Mouse (Mus musculus) heart, embryonic 16.5 days (tissue): Measurements from ENCODE around the gene Tmco1. TPM values are rescaled to one million over a fixed set of nuclear protein-coding genes. Genes with fewer than 3 reads are reported as not detected.

Experiments used
- ATAC-seq: fragments of 200-750 bp; cut with Nextera tagmentation; replicated peaks from 2 replicates; pipeline ENCODE4 v1.8.0; 2017; ENCODE audit warnings: moderate number of reproducible peaks; ENCODE audit not compliant: insufficient read depth, low FRiP score; ENCODE audit errors: extremely low read depth
- H3K27ac ChIP-seq: fragments of 300-500 bp; sonication (generic); 2 replicates; pipeline ENCODE4 v1.5.1; 2014; ENCODE audit warnings: mild to moderate bottlenecking, low read length, control low read depth, moderate library complexity
- H3K27me3 ChIP-seq: fragments of 300-500 bp; sonication (generic); 2 replicates; pipeline ENCODE4 v1.6.1; 2014; ENCODE audit warnings: low read length, mixed read lengths; ENCODE audit not compliant: control insufficient read depth, insufficient read depth
- H3K36me3 ChIP-seq: fragments of 300-500 bp; sonication (generic); 2 replicates; pipeline ENCODE4 v1.6.1; 2014; ENCODE audit not compliant: control insufficient read depth, insufficient read depth
- H3K4me1 ChIP-seq: fragments of 300-500 bp; sonication (generic); 2 replicates; pipeline ENCODE4 v1.6.1; 2014; ENCODE audit warnings: low read length, mixed read lengths; ENCODE audit not compliant: control insufficient read depth, insufficient read depth
- H3K4me2 ChIP-seq: fragments of 300-500 bp; sonication (generic); 2 replicates; pipeline ENCODE4 v1.6.1; 2014; ENCODE audit warnings: low read depth, mild to moderate bottlenecking, control low read depth, low read length
- H3K4me3 ChIP-seq: fragments of 300-500 bp; sonication (generic); 2 replicates; pipeline ENCODE4 v1.5.1; 2014; ENCODE audit warnings: mild to moderate bottlenecking, control low read depth, low read length
- H3K9ac ChIP-seq: fragments of 300-500 bp; sonication (generic); 2 replicates; pipeline ENCODE4 v1.6.1; 2014; ENCODE audit warnings: low read length, control low read depth
- H3K9me3 ChIP-seq: fragments of 300-500 bp; sonication (generic); replicated peaks from 2 replicates; pipeline ENCODE4 v1.6.1; 2016; ENCODE audit warnings: low read length; ENCODE audit not compliant: control insufficient read depth
- WGBS: fragments of 180-500 bp; shearing (Covaris S2); extraction: QIAGEN DNeasy Blood & Tissue Kit; methylation state at CpG from one replicate; pipeline ENCODE4 v1.1.7; 2014; 5-methylcytosine and 5-hydroxymethylcytosine counted together
- polyA plus RNA-seq: library from polyadenylated mRNA; unstranded; fragments of >200 nt; fragmentation: Nextera tagmentation; extraction: Ambion mirVana; gene quantifications from 2 replicates; pipeline ENCODE4 v1.2.1, GENCODE M21; 2015

Tmco1 gene
- polyA plus RNA-seq, 1 experiment from 2014 or later = 99.1 TPM

- H3K36me3 ChIP-seq = peaks cover 3% of the 10 kb centered on the region; the same call in 1 of the 2 replicates
- H3K9ac ChIP-seq = no peak overlapping the region
- peaks cover 8% of the 10 kb centered on the region for H3K4me1 ChIP-seq
- WGBS = 61% methylated on average over 5 of the region's 5 CpGs
- H3K27ac ChIP-seq = no peak overlapping the region
- H3K4me3 ChIP-seq = no peak overlapping the region
- no peaks in the 10 kb centered on the region for H3K27me3 ChIP-seq
- ATAC-seq = no peak
- H3K9me3 ChIP-seq = no peaks in the 10 kb centered on the region
- H3K4me2 ChIP-seq = no peak overlapping the region
These were observed 1.5 kb upstream of the Tmco1 start for GRCm38 (mm10) chr1:167306451-167307240.

DNA sequence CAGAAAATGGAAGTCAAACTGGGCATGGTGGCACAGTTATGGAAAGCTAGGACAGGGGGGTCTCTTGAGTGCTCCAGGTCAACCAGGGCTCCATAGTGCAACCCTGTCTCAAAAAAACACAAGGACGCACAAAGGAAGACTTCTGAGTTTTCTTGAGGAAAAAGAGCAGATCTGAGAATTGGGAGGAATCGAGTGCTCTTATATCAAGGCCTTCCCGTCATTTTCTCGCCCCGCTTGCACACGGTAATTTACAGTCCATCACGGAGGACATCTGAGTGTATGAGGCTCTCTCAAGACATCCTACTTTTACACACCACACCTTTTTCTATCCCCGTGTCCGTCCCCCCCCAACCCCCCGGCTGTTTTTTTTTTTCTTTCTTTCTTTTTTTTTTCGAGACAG is 504 bp upstream of the Tmco1 start:
- Histone ChIP-seq H3K9me3 (no peaks in the 10 kb centered on the region), H3K4me1 (peaks cover 8% of the 10 kb centered on the region), H3K27ac (no peak overlapping the region; the same call in 1 of the 2 replicates), H3K36me3 (peaks cover 3% of the 10 kb centered on the region; the same call in 1 of the 2 replicates), H3K4me2 (peak overlapping the region; percentile 75), H3K9ac (peak overlapping the region; percentile 99), H3K27me3 (no peaks in the 10 kb centered on the region), H3K4me3 (peak overlapping the region; percentile 89)
- 51% methylated on average over 11 of the region's 11 CpGs for WGBS
- no peak for ATAC-seq

DNA sequence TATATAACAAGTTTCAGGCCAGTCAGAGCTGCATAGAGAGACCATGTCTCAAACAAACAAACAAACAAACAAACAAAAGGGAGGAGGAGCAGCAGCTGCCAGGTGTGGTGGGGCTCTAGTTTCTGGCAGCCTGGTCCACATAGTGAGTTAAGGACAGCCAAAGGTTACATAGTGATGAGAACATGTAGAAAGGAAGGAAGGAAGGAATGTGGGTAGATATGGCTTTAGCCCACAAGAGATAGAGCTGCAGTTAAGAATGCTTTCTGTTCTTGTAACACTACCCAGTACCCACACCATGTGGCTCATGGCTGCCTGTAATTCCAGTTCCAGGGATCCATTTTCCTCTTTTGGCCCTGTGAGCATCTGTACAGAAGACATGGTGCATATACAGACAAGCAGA is 4.2 kb downstream of the Tmco1 start:
- no peak for ATAC-seq
- Histone ChIP-seq H3K27ac (no peak overlapping the region), H3K4me1 (peaks cover 8% of the 10 kb centered on the region), H3K9me3 (no peaks in the 10 kb centered on the region), H3K27me3 (no peaks in the 10 kb centered on the region), H3K36me3 (peaks cover 9% of the 10 kb centered on the region), H3K9ac (no peak overlapping the region), H3K4me2 (no peak overlapping the region), H3K4me3 (no peak overlapping the region)

- Histone ChIP-seq H3K27ac (no peak overlapping the region), H3K9me3 (no peaks in the 10 kb centered on the region), H3K4me3 (no peak overlapping the region), H3K4me2 (no peak overlapping the region), H3K36me3 (peaks cover 14% of the 10 kb centered on the region), H3K27me3 (no peaks in the 10 kb centered on the region), H3K4me1 (peaks cover 4% of the 10 kb centered on the region), H3K9ac (no peak overlapping the region)
- 85% methylated on average over 4 of the region's 4 CpGs for WGBS
- ATAC-seq = no peak
These were observed 5.0 kb downstream of the Tmco1 start for GRCm38 (mm10) chr1:167313220-167313619.

DNA sequence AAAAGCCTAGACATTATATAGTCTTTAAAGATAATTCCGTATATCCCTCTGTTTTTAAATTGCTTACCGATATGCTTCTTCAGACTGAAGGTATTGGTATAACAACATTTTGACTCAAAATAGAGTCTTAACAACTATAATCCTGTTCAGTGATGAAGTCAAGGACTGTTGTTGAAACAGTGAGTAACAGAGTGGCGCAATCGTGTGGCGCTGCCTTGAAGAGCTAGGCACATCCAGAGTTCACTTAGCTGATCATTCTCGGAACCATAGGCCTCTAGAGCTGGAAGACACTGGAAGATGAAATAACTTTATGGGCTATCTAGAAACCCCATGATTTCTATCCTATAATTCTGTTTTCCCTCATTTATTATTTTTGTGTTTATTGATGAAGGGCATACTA is 13.5 kb downstream of the Tmco1 start:
- Histone ChIP-seq H3K27me3 (no peaks in the 10 kb centered on the region), H3K4me1 (no peaks in the 10 kb centered on the region)
- 94% methylated on average over 6 of the region's 6 CpGs for WGBS

GRCm38 (mm10) chr1:167328776-167329175 is 20.6 kb downstream of the Tmco1 start:
- ATAC-seq = no peak
- no peak overlapping the region for H3K27ac ChIP-seq
- H3K4me1 ChIP-seq = no peaks in the 10 kb centered on the region
- H3K4me3 ChIP-seq = no peak overlapping the region
- no peaks in the 10 kb centered on the region for H3K9me3 ChIP-seq
- H3K36me3 ChIP-seq = peaks cover 24% of the 10 kb centered on the region
- no peak overlapping the region for H3K9ac ChIP-seq
- H3K4me2 ChIP-seq = no peak overlapping the region
- no peaks in the 10 kb centered on the region for H3K27me3 ChIP-seq
- WGBS = 83% methylated on average over 6 of the region's 6 CpGs

More for the DNA sequence above, 13.5 kb downstream of the Tmco1 start:
- Histone ChIP-seq H3K36me3 (peaks cover 56% of the 10 kb centered on the region), H3K9ac (no peak overlapping the region), H3K4me3 (no peak overlapping the region), H3K9me3 (no peaks in the 10 kb centered on the region), H3K4me2 (no peak overlapping the region), H3K27ac (no peak overlapping the region)
- no peak for ATAC-seq

- H3K27me3 ChIP-seq = no peaks in the 10 kb centered on the region
- peaks cover 19% of the 10 kb centered on the region for H3K36me3 ChIP-seq
- no peaks in the 10 kb centered on the region for H3K4me1 ChIP-seq
- 87% methylated on average over 8 of the region's 8 CpGs for WGBS
- no peak overlapping the region for H3K4me2 ChIP-seq
- ATAC-seq = no peak
- H3K4me3 ChIP-seq = no peak overlapping the region
- H3K9ac ChIP-seq = no peak overlapping the region
- no peaks in the 10 kb centered on the region for H3K9me3 ChIP-seq
- no peak overlapping the region for H3K27ac ChIP-seq
These were observed 22.9 kb downstream of the Tmco1 start for GRCm38 (mm10) chr1:167331106-167331505.

GRCm38 (mm10) chr1:167336398-167336797 is 28.2 kb downstream of the Tmco1 start:
- no peak overlapping the region for H3K4me3 ChIP-seq
- no peaks in the 10 kb centered on the region for H3K9me3 ChIP-seq
- H3K27me3 ChIP-seq = no peaks in the 10 kb centered on the region
- no peak overlapping the region for H3K9ac ChIP-seq
- WGBS = 53% methylated on average over 3 of the region's 3 CpGs
- no peaks in the 10 kb centered on the region for H3K4me1 ChIP-seq
- peaks cover 3% of the 10 kb centered on the region; the same call in 1 of the 2 replicates for H3K36me3 ChIP-seq
- no peak overlapping the region for H3K27ac ChIP-seq
- no peak overlapping the region for H3K4me2 ChIP-seq
- no peak for ATAC-seq

DNA sequence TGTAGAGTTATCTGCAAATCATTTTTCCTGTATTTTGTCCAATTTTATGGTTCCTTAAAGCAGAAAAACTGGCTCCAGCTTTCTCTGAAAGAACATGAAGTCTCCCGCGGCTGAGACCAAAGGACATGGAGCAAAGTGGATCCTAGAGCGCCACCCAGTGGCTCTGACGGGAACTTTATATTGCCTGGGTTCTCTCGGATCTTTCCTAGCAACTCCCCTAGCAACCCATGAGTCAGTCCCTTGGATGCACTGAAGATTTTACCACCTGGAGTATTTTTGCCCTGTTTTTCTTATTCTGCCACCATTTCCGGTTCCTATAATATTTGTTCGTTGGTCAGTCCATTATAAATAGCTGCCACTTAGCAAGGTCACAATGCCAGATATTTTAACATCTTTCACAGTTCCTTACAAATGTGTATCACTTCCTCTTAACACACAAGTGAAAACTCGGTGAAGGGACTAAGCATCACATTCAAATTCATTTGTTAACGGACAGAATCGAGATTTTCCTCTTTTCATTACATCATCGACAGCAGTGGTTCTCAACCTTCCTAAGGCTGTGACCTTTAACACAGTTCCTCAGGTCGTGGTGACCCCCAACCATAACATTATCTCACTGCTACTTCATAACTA is 29.4 kb downstream of the Tmco1 start:
- 18% methylated on average over 12 of the region's 12 CpGs for WGBS
- H3K9ac ChIP-seq = no peak overlapping the region
- no peaks in the 10 kb centered on the region for H3K36me3 ChIP-seq
- no peaks in the 10 kb centered on the region for H3K27me3 ChIP-seq
- no peak overlapping the region for H3K27ac ChIP-seq
- H3K4me2 ChIP-seq = no peak overlapping the region
- no peak overlapping the region for H3K4me3 ChIP-seq
- no peaks in the 10 kb centered on the region for H3K9me3 ChIP-seq
- H3K4me1 ChIP-seq = no peaks in the 10 kb centered on the region
- ATAC-seq = 0 out of 2 replicates have a peak, but pooled peaks have one; percentile 38
